In the genomic region with DNA sequence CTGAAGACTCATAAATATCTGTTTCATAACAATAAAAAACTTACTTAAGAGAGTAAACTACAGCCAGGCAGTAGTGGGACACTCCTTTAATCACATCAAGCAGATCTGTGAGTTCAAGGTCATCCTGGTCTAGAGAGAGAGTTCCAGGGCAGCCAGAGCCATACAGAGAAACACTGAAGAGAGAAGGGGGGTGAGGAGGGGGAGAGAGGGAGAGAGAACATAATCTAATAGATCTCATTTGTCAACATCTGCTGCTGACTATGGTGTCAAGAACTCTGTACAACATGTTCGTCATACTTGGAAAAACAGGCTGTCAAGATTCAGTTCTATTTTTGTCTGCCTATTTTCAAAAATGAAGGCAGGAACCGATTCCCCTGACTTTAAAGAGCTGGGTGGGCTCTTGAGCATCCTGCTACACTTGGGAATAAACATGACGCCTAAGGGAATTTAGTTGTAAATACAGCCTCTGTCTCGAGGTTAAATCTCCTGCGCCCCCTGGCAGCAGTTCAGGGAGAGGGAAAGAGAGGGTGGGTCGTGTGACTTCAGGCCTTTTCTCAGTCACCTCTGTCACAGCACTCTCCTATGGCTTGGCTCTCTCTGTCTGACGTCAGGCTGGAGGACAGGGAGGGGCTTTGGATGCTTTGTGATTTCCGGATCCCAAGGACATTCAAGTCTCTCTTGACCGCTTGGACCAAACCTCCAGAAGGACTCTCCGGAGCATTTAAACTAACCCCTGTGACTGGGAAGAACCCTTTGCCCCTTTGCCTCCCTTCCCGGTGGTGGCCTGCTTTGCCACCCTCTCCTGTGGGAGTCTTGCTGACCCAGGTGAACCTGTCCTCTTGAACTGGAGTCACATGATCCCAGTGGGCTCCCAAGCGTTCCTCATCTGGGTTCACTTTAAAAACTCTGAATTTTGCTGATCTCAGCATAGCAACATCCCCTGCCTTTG, we compare ENCODE assay signal across 8 mouse cellular contexts. TPM values are rescaled to one million over a fixed set of nuclear protein-coding genes. Genes with fewer than 3 reads are reported as not detected.
DNase-seq lines count a peak whose midpoint lies in the region; ATAC-seq and TF ChIP-seq lines count a peak whose summit lies in the region.

No protein-coding gene starts in this region.

- H3K9ac ChIP-seq in intestine, embryonic 15.5 days = no peak overlapping the region
- no peak overlapping the region for H3K9ac ChIP-seq in liver, embryonic 15.5 days
- no peak overlapping the region for H3K9ac ChIP-seq in neural tube, embryonic 13.5 days

- H3K27ac ChIP-seq in layer of hippocampus, adult 2 months = peak overlapping the region; percentile 6; the same call in 1 of the 2 replicates
- H3K27ac ChIP-seq in intestine, embryonic 15.5 days = no peak overlapping the region
- H3K27ac ChIP-seq in liver, embryonic 15.5 days (replicated peaks) = no peak overlapping the region
- no peak overlapping the region for H3K27ac ChIP-seq in neural tube, embryonic 13.5 days (replicated peaks)

- H3K9me3 ChIP-seq in intestine, embryonic 15.5 days = no peaks in the 10 kb centered on the region
- no peaks in the 10 kb centered on the region for H3K9me3 ChIP-seq in liver, embryonic 15.5 days (replicated peaks)
- H3K9me3 ChIP-seq in neural tube, embryonic 13.5 days = no peaks in the 10 kb centered on the region

- peak; percentile 72 for TF ChIP-seq CTCF in layer of hippocampus, adult 2 months (conservative IDR thresholded peaks at IDR 0.05)

- WGBS in intestine, embryonic 15.5 days = 7% methylated on average over 12 of the region's 12 CpGs
- 14% methylated on average over 12 of the region's 12 CpGs for WGBS in liver, embryonic 15.5 days (ENCODE audit: insufficient replicate concordance)
- 6% methylated on average over 12 of the region's 12 CpGs for WGBS in neural tube, embryonic 13.5 days

- peak; percentile 75 for ATAC-seq in granulocyte monocyte progenitor cell, adult 5-6 weeks (replicated peaks; ENCODE audit: poor library complexity, severe bottlenecking)
- peak; percentile 85 for ATAC-seq in intestine, embryonic 15.5 days
- ATAC-seq in liver, embryonic 15.5 days (ENCODE audit: insufficient read depth) = 0 out of 2 replicates have a peak, but pooled peaks have one; percentile 40
- peak; percentile 77 for ATAC-seq in neural tube, embryonic 13.5 days (ENCODE audit: low read depth)
- no peak for ATAC-seq in erythroblast, adult 5-6 weeks (replicated peaks; ENCODE audit: low FRiP score, poor library complexity, severe bottlenecking)

- no peaks in the 10 kb centered on the region for H3K4me1 ChIP-seq in intestine, embryonic 15.5 days (replicated peaks)
- peaks cover 9% of the 10 kb centered on the region for H3K4me1 ChIP-seq in liver, embryonic 15.5 days (replicated peaks)
- peaks cover 10% of the 10 kb centered on the region; the same call in 1 of the 2 replicates for H3K4me1 ChIP-seq in neural tube, embryonic 13.5 days (replicated peaks)

- H3K4me2 ChIP-seq in intestine, embryonic 15.5 days (replicated peaks) = peak overlapping the region; percentile 26; the same call in 1 of the 2 replicates
- H3K4me2 ChIP-seq in liver, embryonic 15.5 days = peak overlapping the region; percentile 13; the same call in 1 of the 2 replicates
- H3K4me2 ChIP-seq in neural tube, embryonic 13.5 days = peak overlapping the region; percentile 25

- no peaks in the 10 kb centered on the region for H3K36me3 ChIP-seq in intestine, embryonic 15.5 days
- no peaks in the 10 kb centered on the region for H3K36me3 ChIP-seq in liver, embryonic 15.5 days (replicated peaks)
- H3K36me3 ChIP-seq in neural tube, embryonic 13.5 days = no peaks in the 10 kb centered on the region

- no peak for DNase-seq in layer of hippocampus, adult 2 months (ENCODE audit: low spot score in 2 of 2)
- no peak for DNase-seq in layer of hippocampus, adult 9-11 months
- peak; percentile 46 for DNase-seq in adrenal gland, postnatal 25 days

- no peaks in the 10 kb centered on the region for H3K27me3 ChIP-seq in intestine, embryonic 15.5 days (replicated peaks)
- H3K27me3 ChIP-seq in liver, embryonic 15.5 days = no peaks in the 10 kb centered on the region
- H3K27me3 ChIP-seq in neural tube, embryonic 13.5 days = no peaks in the 10 kb centered on the region

- H3K4me3 ChIP-seq in layer of hippocampus, adult 2 months = no peak overlapping the region
- H3K4me3 ChIP-seq in intestine, embryonic 15.5 days (replicated peaks) = no peak overlapping the region
- no peak overlapping the region for H3K4me3 ChIP-seq in liver, embryonic 15.5 days (replicated peaks)
- no peak overlapping the region for H3K4me3 ChIP-seq in neural tube, embryonic 13.5 days

RNA-seq across cellular contexts. Expression of gene Cryl1, which starts 9.0 kb away (rescaled TPM):
- total RNA-seq in layer of hippocampus, adult 2 months (2021) = 10 to 100 TPM; 18.2 to 21.5 TPM
- total RNA-seq in adrenal gland, postnatal 25 days (2021) = 12.0 and 19.8 TPM in 2 replicates
- total RNA-seq in granulocyte monocyte progenitor cell, adult 5-6 weeks (2014; fragmentation: Nextera tagmentation) = 15.3 and 28.5 TPM in 2 replicates
- 10.4 and 26.5 TPM in 2 replicates for total RNA-seq in granulocyte monocyte progenitor cell, adult 5-6 weeks (2017)
- polyA plus RNA-seq in intestine, embryonic 15.5 days (2015; fragmentation: Nextera tagmentation; extraction: Ambion mirVana) = 91.6 and 103 TPM in 2 replicates
- 6.9 and 8.7 TPM in 2 replicates for polyA plus RNA-seq in liver, embryonic 15.5 days (2015; fragmentation: Nextera tagmentation; extraction: Ambion mirVana)
- 8.4 and 10.8 TPM in 2 replicates for polyA plus RNA-seq in neural tube, embryonic 13.5 days (2015; fragmentation: Nextera tagmentation; extraction: Ambion mirVana)
- 2.9 and 4.0 TPM in 2 replicates for total RNA-seq in erythroblast, adult 5-6 weeks (2015; ENCODE audit: low replicate concordance)
- total RNA-seq in erythroblast, adult 5-6 weeks (2017; ENCODE audit: low replicate concordance) = 3.3 and 7.3 TPM in 2 replicates

RNA-seq across cellular contexts. Expression of gene Ift88, which starts 16.5 kb away (rescaled TPM):
- total RNA-seq in layer of hippocampus, adult 2 months (2021) = 10 to 100 TPM; 14.8 to 17.7 TPM
- 8.3 and 11.2 TPM in 2 replicates for total RNA-seq in adrenal gland, postnatal 25 days (2021)
- 6.5 and 8.6 TPM in 2 replicates for total RNA-seq in granulocyte monocyte progenitor cell, adult 5-6 weeks (2014; fragmentation: Nextera tagmentation)
- total RNA-seq in granulocyte monocyte progenitor cell, adult 5-6 weeks (2017) = 10.3 and 11.5 TPM in 2 replicates
- 9.4 and 11.9 TPM in 2 replicates for polyA plus RNA-seq in intestine, embryonic 15.5 days (2015; fragmentation: Nextera tagmentation; extraction: Ambion mirVana)
- polyA plus RNA-seq in liver, embryonic 15.5 days (2015; fragmentation: Nextera tagmentation; extraction: Ambion mirVana) = 1.2 and 1.7 TPM in 2 replicates
- 13.6 and 13.9 TPM in 2 replicates for polyA plus RNA-seq in neural tube, embryonic 13.5 days (2015; fragmentation: Nextera tagmentation; extraction: Ambion mirVana)
- total RNA-seq in erythroblast, adult 5-6 weeks (2015; ENCODE audit: low replicate concordance) = 0.58 and 2.7 TPM in 2 replicates
- total RNA-seq in erythroblast, adult 5-6 weeks (2017; ENCODE audit: low replicate concordance) = 2.9 TPM in 1 of 2 replicates, not detected in the other
